Mouse (Mus musculus) neural tube, embryonic 14.5 days (tissue): ENCODE measurements around the gene Plekho1. TPM values are rescaled to one million over a fixed set of nuclear protein-coding genes. Genes with fewer than 3 reads are reported as not detected.

Source experiments
- ATAC-seq: fragments of 200-750 bp; cut with Nextera tagmentation; 2 replicates; pipeline ENCODE4 v1.8.0; 2017; ENCODE audit warnings: low read depth, mild to moderate bottlenecking, moderate TSS enrichment, moderate library complexity
- H3K27ac ChIP-seq: fragments of 300-500 bp; sonication (generic); 2 replicates; pipeline ENCODE4 v1.5.1; 2014; ENCODE audit warnings: low read depth, mild to moderate bottlenecking, control low read depth, low read length, moderate library complexity, mixed read lengths
- H3K27me3 ChIP-seq: fragments of 300-500 bp; sonication (generic); 2 replicates; pipeline ENCODE4 v1.6.1; 2014; ENCODE audit warnings: low read length; ENCODE audit not compliant: control insufficient read depth, insufficient read depth
- H3K36me3 ChIP-seq: fragments of 300-500 bp; sonication (generic); 2 replicates; pipeline ENCODE4 v1.6.1; 2014; ENCODE audit warnings: low read length, mixed read lengths; ENCODE audit not compliant: control insufficient read depth, insufficient read depth
- H3K4me1 ChIP-seq: fragments of 300-500 bp; sonication (generic); 2 replicates; pipeline ENCODE4 v1.6.1; 2014; ENCODE audit warnings: low read length; ENCODE audit not compliant: control insufficient read depth, insufficient read depth
- H3K4me2 ChIP-seq: fragments of 300-500 bp; sonication (generic); 2 replicates; pipeline ENCODE4 v1.6.1; 2014; ENCODE audit warnings: mild to moderate bottlenecking, low read depth, low read length, control low read depth
- H3K4me3 ChIP-seq: fragments of 300-500 bp; sonication (generic); 2 replicates; pipeline ENCODE4 v1.5.1; 2014; ENCODE audit warnings: low read depth, low read length, control low read depth, mixed read lengths
- H3K9ac ChIP-seq: fragments of 300-500 bp; sonication (generic); replicated peaks from 2 replicates; pipeline ENCODE4 v1.6.1; 2014; ENCODE audit warnings: low read depth, mild to moderate bottlenecking, control low read depth, low read length, mixed read lengths
- H3K9me3 ChIP-seq: fragments of 300-500 bp; sonication (generic); 2 replicates; pipeline ENCODE4 v1.6.1; 2016; ENCODE audit warnings: low read length; ENCODE audit not compliant: control insufficient read depth
- WGBS: fragments of 180-500 bp; shearing (Covaris S2); extraction: QIAGEN DNeasy Blood & Tissue Kit; methylation state at CpG from one replicate; pipeline ENCODE4 v1.1.7; 2014; 5-methylcytosine and 5-hydroxymethylcytosine counted together
- polyA plus RNA-seq: library from polyadenylated mRNA; unstranded; fragments of >200 nt; fragmentation: Nextera tagmentation; extraction: Ambion mirVana; gene quantifications from 2 replicates; pipeline ENCODE4 v1.2.1, GENCODE M21; 2014

Plekho1 gene
- polyA plus RNA-seq, 1 experiment from 2014 or later: 45.5 TPM

- Histone ChIP-seq H3K4me3 (no peak overlapping the region), H3K4me2 (no peak overlapping the region), H3K36me3 (peaks cover 40% of the 10 kb centered on the region), H3K9me3 (no peaks in the 10 kb centered on the region), H3K9ac (no peak overlapping the region), H3K27ac (no peak overlapping the region), H3K4me1 (peaks cover 40% of the 10 kb centered on the region), H3K27me3 (no peaks in the 10 kb centered on the region)
- ATAC-seq: no peak
- 53% methylated on average over 10 of the region's 10 CpGs for WGBS
Measured at GRCm38 (mm10) chr3:95988969-95989368, 6.8 kb downstream of the Plekho1 start.

GRCm38 (mm10) chr3:95988138-95988537 lies 7.7 kb downstream of the Plekho1 start:
- no peaks in the 10 kb centered on the region for H3K27me3 ChIP-seq
- peaks cover 31% of the 10 kb centered on the region for H3K4me1 ChIP-seq
- no peak overlapping the region for H3K27ac ChIP-seq
- no peak overlapping the region for H3K4me2 ChIP-seq
- no peaks in the 10 kb centered on the region for H3K9me3 ChIP-seq
- no peak overlapping the region for H3K4me3 ChIP-seq
- 100% methylated on average over 1 of the region's 1 CpGs for WGBS
- H3K36me3 ChIP-seq: peaks cover 40% of the 10 kb centered on the region
- no peak overlapping the region for H3K9ac ChIP-seq
- no peak for ATAC-seq

GRCm38 (mm10) chr3:95987386-95988110 lies 8.3 kb downstream of the Plekho1 start:
- peaks cover 40% of the 10 kb centered on the region for H3K36me3 ChIP-seq
- peaks cover 26% of the 10 kb centered on the region for H3K4me1 ChIP-seq
- H3K4me3 ChIP-seq: no peak overlapping the region
- no peak overlapping the region for H3K27ac ChIP-seq
- 74% methylated on average over 6 of the region's 6 CpGs for WGBS
- H3K27me3 ChIP-seq: no peaks in the 10 kb centered on the region
- H3K9ac ChIP-seq: no peak overlapping the region
- no peaks in the 10 kb centered on the region for H3K9me3 ChIP-seq
- ATAC-seq: no peak
- H3K4me2 ChIP-seq: no peak overlapping the region

- Histone ChIP-seq H3K27ac (no peak overlapping the region), H3K4me3 (no peak overlapping the region), H3K9me3 (no peaks in the 10 kb centered on the region), H3K27me3 (no peaks in the 10 kb centered on the region), H3K4me1 (peaks cover 21% of the 10 kb centered on the region), H3K4me2 (no peak overlapping the region; the same call in 1 of the 2 replicates), H3K9ac (no peak overlapping the region), H3K36me3 (peaks cover 39% of the 10 kb centered on the region)
- WGBS: 82% methylated on average over 4 of the region's 4 CpGs
- ATAC-seq: no peak
Measured at GRCm38 (mm10) chr3:95986984-95987383, 8.8 kb downstream of the Plekho1 start.

GRCm38 (mm10) chr3:95986001-95986622 lies 9.7 kb downstream of the Plekho1 start:
- under 1% methylated on average over 21 of the region's 21 CpGs for WGBS
- 0 out of 2 replicates have a peak overlapping the region, but pooled peaks have one; percentile 5 for H3K4me3 ChIP-seq

GRCm38 (mm10) chr3:95985209-95986000 lies 10.4 kb downstream of the Plekho1 start:
- H3K36me3 ChIP-seq: peaks cover 23% of the 10 kb centered on the region
- WGBS: 4% methylated on average over 12 of the region's 12 CpGs
- no peaks in the 10 kb centered on the region for H3K27me3 ChIP-seq
- H3K4me1 ChIP-seq: peaks cover 20% of the 10 kb centered on the region
- ATAC-seq: peak; percentile 92
- H3K27ac ChIP-seq: peak overlapping the region; percentile 93
- 0 out of 2 replicates have a peak overlapping the region, but pooled peaks have one; percentile 5 for H3K4me3 ChIP-seq
- no peaks in the 10 kb centered on the region for H3K9me3 ChIP-seq
- peak overlapping the region; percentile 43 for H3K4me2 ChIP-seq
- H3K9ac ChIP-seq: peak overlapping the region; percentile 13

More at GRCm38 (mm10) chr3:95986001-95986622, 9.7 kb downstream of the Plekho1 start:
- Histone ChIP-seq H3K36me3 (peaks cover 30% of the 10 kb centered on the region), H3K4me2 (peak overlapping the region; percentile 43), H3K4me1 (peaks cover 20% of the 10 kb centered on the region), H3K27me3 (no peaks in the 10 kb centered on the region), H3K9me3 (no peaks in the 10 kb centered on the region), H3K9ac (peak overlapping the region; percentile 13), H3K27ac (peak overlapping the region; percentile 93)
- peak; percentile 29; the same call in 1 of the 2 replicates for ATAC-seq

- no peak overlapping the region for H3K9ac ChIP-seq
- H3K4me1 ChIP-seq: peaks cover 20% of the 10 kb centered on the region
- WGBS: 89% methylated on average over 4 of the region's 4 CpGs
- ATAC-seq: no peak
- H3K27ac ChIP-seq: no peak overlapping the region
- H3K27me3 ChIP-seq: no peaks in the 10 kb centered on the region
- no peak overlapping the region for H3K4me3 ChIP-seq
- no peaks in the 10 kb centered on the region for H3K36me3 ChIP-seq
- H3K9me3 ChIP-seq: no peaks in the 10 kb centered on the region
- no peak overlapping the region for H3K4me2 ChIP-seq
Measured at GRCm38 (mm10) chr3:95982129-95982528, 13.7 kb downstream of the Plekho1 start.

- no peak for ATAC-seq
- Histone ChIP-seq H3K4me1 (peaks cover 5% of the 10 kb centered on the region; the same call in 1 of the 2 replicates), H3K4me2 (no peak overlapping the region), H3K9ac (no peak overlapping the region), H3K4me3 (no peak overlapping the region), H3K27ac (no peak overlapping the region), H3K36me3 (no peaks in the 10 kb centered on the region), H3K27me3 (no peaks in the 10 kb centered on the region), H3K9me3 (no peaks in the 10 kb centered on the region)
- WGBS: 84% methylated on average over 12 of the region's 12 CpGs
Measured at GRCm38 (mm10) chr3:95980276-95980970, 15.4 kb downstream of the Plekho1 start.
